Comparison of ENCODE assay signal across 8 mouse cellular contexts in the genomic region with DNA sequence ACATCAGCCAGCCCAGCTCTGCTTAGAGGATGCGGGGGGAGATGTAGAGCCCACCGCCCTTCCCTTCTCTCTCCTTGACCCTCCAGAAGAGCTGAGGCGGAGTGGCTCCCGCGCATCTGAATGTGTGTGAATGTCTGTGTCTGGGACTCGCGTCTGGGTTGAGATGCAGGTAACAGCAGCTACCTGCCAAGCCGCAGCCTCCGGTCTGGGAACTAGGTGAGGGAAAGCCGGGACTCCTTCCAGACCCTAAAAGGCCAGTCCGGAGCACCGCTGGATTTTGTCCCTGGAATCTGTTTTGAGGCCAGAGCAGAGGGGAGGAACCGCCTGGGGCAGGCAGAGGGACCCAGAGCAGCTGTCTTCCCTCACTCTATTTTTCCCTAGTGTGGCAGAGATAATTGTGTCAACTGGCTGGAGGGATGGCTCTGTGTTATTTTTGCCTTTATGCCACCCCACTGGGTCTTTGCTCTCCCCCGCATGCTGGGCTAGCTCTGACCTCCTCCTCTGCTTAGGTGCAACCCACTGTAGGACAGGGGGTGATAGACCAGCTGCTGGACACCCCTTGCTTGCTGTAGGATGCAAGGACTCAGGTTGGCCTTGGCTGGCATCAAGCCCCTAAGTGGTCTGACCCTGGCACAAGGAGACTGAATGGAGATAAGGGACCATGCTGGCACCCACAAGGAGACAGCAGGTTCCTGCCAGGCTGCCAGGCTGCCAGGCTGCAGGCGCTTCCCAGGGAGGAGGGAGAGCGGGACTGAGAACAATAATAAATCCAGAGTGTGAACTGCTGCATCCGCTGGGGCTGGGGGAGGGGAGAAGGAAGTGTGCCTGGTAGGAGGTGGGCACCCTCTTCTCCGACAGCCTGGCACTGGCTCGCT. TPM values are rescaled to one million over a fixed set of nuclear protein-coding genes. Genes with fewer than 3 reads are reported as not detected.
A peak's percentile ranks its signal among the peaks of the same experiment; 100 is the strongest.
DNase-seq lines count a peak whose midpoint lies in the region; ATAC-seq and TF ChIP-seq lines count a peak whose summit lies in the region.

No protein-coding gene starts in this region.

- H3K27me3 ChIP-seq in kidney, embryonic 15.5 days = no peaks in the 10 kb centered on the region
- no peaks in the 10 kb centered on the region for H3K27me3 ChIP-seq in hindbrain, postnatal 0 days (ENCODE audit: insufficient read depth, low read length)
- H3K27me3 ChIP-seq in limb, embryonic 14.5 days (ENCODE audit: control insufficient read depth, insufficient read depth, low read length) = no peaks in the 10 kb centered on the region

- no peak for TF ChIP-seq POLR2A in limb, embryonic 14.5 days (IDR thresholded peaks at IDR 0.05; ENCODE audit: borderline replicate concordance, extremely low read depth, insufficient read depth, insufficient read length)

- H3K9ac ChIP-seq in kidney, embryonic 15.5 days = peak overlapping the region; percentile 49
- peak overlapping the region; percentile 82 for H3K9ac ChIP-seq in hindbrain, postnatal 0 days (replicated peaks; ENCODE audit: low read length)
- peak overlapping the region; percentile 61 for H3K9ac ChIP-seq in limb, embryonic 14.5 days (ENCODE audit: low read depth, low read length, severe bottlenecking)

- H3K36me3 ChIP-seq in kidney, embryonic 15.5 days = no peaks in the 10 kb centered on the region
- no peaks in the 10 kb centered on the region for H3K36me3 ChIP-seq in hindbrain, postnatal 0 days (ENCODE audit: insufficient read depth, low read length)
- H3K36me3 ChIP-seq in limb, embryonic 14.5 days (ENCODE audit: control insufficient read depth, insufficient read depth, low read length) = no peaks in the 10 kb centered on the region

- ATAC-seq in kidney, embryonic 15.5 days (replicated peaks; ENCODE audit: low FRiP score) = 0 out of 2 replicates have a peak, but pooled peaks have one; percentile 17
- peak; percentile 33 for ATAC-seq in hindbrain, postnatal 0 days
- ATAC-seq in limb, embryonic 14.5 days (ENCODE audit: low FRiP score, low read depth) = 0 out of 2 replicates have a peak, but pooled peaks have one; percentile 3
- ATAC-seq in erythroblast, adult 5-6 weeks (replicated peaks; ENCODE audit: low FRiP score, poor library complexity, severe bottlenecking) = no peak

- H3K4me3 ChIP-seq in kidney, embryonic 15.5 days (replicated peaks) = peak overlapping the region; percentile 49
- H3K4me3 ChIP-seq in hindbrain, postnatal 0 days (ENCODE audit: low read length) = peak overlapping the region; percentile 58
- peak overlapping the region; percentile 48 for H3K4me3 ChIP-seq in limb, embryonic 14.5 days (replicated peaks; ENCODE audit: low read length)

- peak overlapping the region; percentile 82 for H3K27ac ChIP-seq in kidney, embryonic 15.5 days
- peak overlapping the region; percentile 93 for H3K27ac ChIP-seq in hindbrain, postnatal 0 days
- H3K27ac ChIP-seq in limb, embryonic 14.5 days (replicated peaks; ENCODE audit: low read depth, low read length) = 0 out of 2 replicates have a peak overlapping the region, but pooled peaks have one; percentile 33

- WGBS in kidney, embryonic 15.5 days = 3% methylated on average over 19 of the region's 19 CpGs
- WGBS in hindbrain, postnatal 0 days = 2% methylated on average over 17 of the region's 19 CpGs
- WGBS in limb, embryonic 14.5 days = 7% methylated on average over 17 of the region's 19 CpGs

- no peak for DNase-seq in kidney, adult 8-10 months
- DNase-seq in cerebellum, adult 8-10 months = peak; percentile 57
- DNase-seq in frontal cortex, postnatal 14 days (ENCODE audit: low spot score in 2 of 2) = peak; percentile 67 to 68
- DNase-seq in hindbrain, postnatal 0 days (ENCODE audit: low spot score) = peak; percentile 72
- DNase-seq in limb, embryonic 14.5 days (ENCODE audit: low spot score) = no peak
- peak; percentile 85 for DNase-seq in right cerebral cortex, adult 18-20 months

- H3K4me1 ChIP-seq in kidney, embryonic 15.5 days = peaks cover 46% of the 10 kb centered on the region
- peaks cover 18% of the 10 kb centered on the region for H3K4me1 ChIP-seq in hindbrain, postnatal 0 days (ENCODE audit: insufficient read depth, low read length)
- peaks cover 15% of the 10 kb centered on the region for H3K4me1 ChIP-seq in limb, embryonic 14.5 days (ENCODE audit: control insufficient read depth, insufficient read depth, low read length)

- TF ChIP-seq CTCF in hindbrain, postnatal 0 days (IDR thresholded peaks at IDR 0.05; ENCODE audit: low read depth) = no peak

- H3K9me3 ChIP-seq in kidney, embryonic 15.5 days (replicated peaks) = no peaks in the 10 kb centered on the region
- no peaks in the 10 kb centered on the region for H3K9me3 ChIP-seq in hindbrain, postnatal 0 days (ENCODE audit: low read length)
- no peaks in the 10 kb centered on the region for H3K9me3 ChIP-seq in limb, embryonic 14.5 days (ENCODE audit: control insufficient read depth, low read length)

- peak overlapping the region; percentile 73 for H3K4me2 ChIP-seq in kidney, embryonic 15.5 days
- H3K4me2 ChIP-seq in hindbrain, postnatal 0 days (ENCODE audit: low read depth, low read length) = peak overlapping the region; percentile 60
- peak overlapping the region; percentile 72 for H3K4me2 ChIP-seq in limb, embryonic 14.5 days (replicated peaks; ENCODE audit: low read depth, low read length, severe bottlenecking)

RNA-seq across cellular contexts. Expression of a gene that starts 0.8 kb away (rescaled TPM):
- 24.7 and 30.7 TPM in 2 replicates for polyA plus RNA-seq in kidney, embryonic 15.5 days (2015; fragmentation: Nextera tagmentation; extraction: Ambion mirVana)
- total RNA-seq in hindbrain, postnatal 0 days (2014; rRNA removed) = 178 and 188 TPM in 2 replicates
- polyA plus RNA-seq in hindbrain, postnatal 0 days (2015; fragmentation: Nextera tagmentation; extraction: Ambion mirVana) = 239 and 269 TPM in 2 replicates
- 16.2 and 23.6 TPM in 2 replicates for polyA plus RNA-seq in limb, embryonic 14.5 days (2012; rRNA removed)
- 13.5 and 14.3 TPM in 2 replicates for polyA plus RNA-seq in limb, embryonic 14.5 days (2014; fragmentation: Nextera tagmentation; extraction: Ambion mirVana)
- total RNA-seq in erythroblast, adult 5-6 weeks (2015; ENCODE audit: low replicate concordance) = not detected in 2 replicates
- not detected in 2 replicates for total RNA-seq in erythroblast, adult 5-6 weeks (2017; ENCODE audit: low replicate concordance)

RNA-seq across cellular contexts. Expression of a gene that starts 11.3 kb away (rescaled TPM):
- 80.1 and 80.8 TPM in 2 replicates for polyA plus RNA-seq in kidney, embryonic 15.5 days (2015; fragmentation: Nextera tagmentation; extraction: Ambion mirVana)
- total RNA-seq in hindbrain, postnatal 0 days (2014; rRNA removed) = 47.2 and 48.7 TPM in 2 replicates
- 98.7 and 101 TPM in 2 replicates for polyA plus RNA-seq in hindbrain, postnatal 0 days (2015; fragmentation: Nextera tagmentation; extraction: Ambion mirVana)
- 20.5 and 25.0 TPM in 2 replicates for polyA plus RNA-seq in limb, embryonic 14.5 days (2012; rRNA removed)
- polyA plus RNA-seq in limb, embryonic 14.5 days (2014; fragmentation: Nextera tagmentation; extraction: Ambion mirVana) = 69.1 and 71.6 TPM in 2 replicates
- 2.9 and 3.8 TPM in 2 replicates for total RNA-seq in erythroblast, adult 5-6 weeks (2015; ENCODE audit: low replicate concordance)
- 6.3 and 17.7 TPM in 2 replicates for total RNA-seq in erythroblast, adult 5-6 weeks (2017; ENCODE audit: low replicate concordance)

RNA-seq across cellular contexts. Expression of a gene that starts 23.4 kb away (rescaled TPM):
- polyA plus RNA-seq in kidney, embryonic 15.5 days (2015; fragmentation: Nextera tagmentation; extraction: Ambion mirVana) = 28.8 and 35.3 TPM in 2 replicates
- total RNA-seq in hindbrain, postnatal 0 days (2014; rRNA removed) = 123 and 164 TPM in 2 replicates
- 140 and 142 TPM in 2 replicates for polyA plus RNA-seq in hindbrain, postnatal 0 days (2015; fragmentation: Nextera tagmentation; extraction: Ambion mirVana)
- polyA plus RNA-seq in limb, embryonic 14.5 days (2012; rRNA removed) = 40.7 and 41.5 TPM in 2 replicates
- 33.3 and 34.8 TPM in 2 replicates for polyA plus RNA-seq in limb, embryonic 14.5 days (2014; fragmentation: Nextera tagmentation; extraction: Ambion mirVana)
- total RNA-seq in erythroblast, adult 5-6 weeks (2015; ENCODE audit: low replicate concordance) = 2.3 and 20.3 TPM in 2 replicates
- 3.9 and 9.5 TPM in 2 replicates for total RNA-seq in erythroblast, adult 5-6 weeks (2017; ENCODE audit: low replicate concordance)

RNA-seq across cellular contexts. Expression of a gene that starts 43.0 kb away (rescaled TPM):
- polyA plus RNA-seq in kidney, embryonic 15.5 days (2015; fragmentation: Nextera tagmentation; extraction: Ambion mirVana) = not detected in 2 replicates
- total RNA-seq in hindbrain, postnatal 0 days (2014; rRNA removed) = not detected in 2 replicates
- polyA plus RNA-seq in hindbrain, postnatal 0 days (2015; fragmentation: Nextera tagmentation; extraction: Ambion mirVana) = not detected in 2 replicates
- not detected in 2 replicates for polyA plus RNA-seq in limb, embryonic 14.5 days (2012; rRNA removed)
- not detected in 2 replicates for polyA plus RNA-seq in limb, embryonic 14.5 days (2014; fragmentation: Nextera tagmentation; extraction: Ambion mirVana)
- not detected in 2 replicates for total RNA-seq in erythroblast, adult 5-6 weeks (2015; ENCODE audit: low replicate concordance)
- total RNA-seq in erythroblast, adult 5-6 weeks (2017; ENCODE audit: low replicate concordance) = not detected in 2 replicates

RNA-seq across cellular contexts. Expression of a gene that starts 50.3 kb away (rescaled TPM):
- polyA plus RNA-seq in kidney, embryonic 15.5 days (2015; fragmentation: Nextera tagmentation; extraction: Ambion mirVana) = 83.3 and 87.0 TPM in 2 replicates
- total RNA-seq in hindbrain, postnatal 0 days (2014; rRNA removed) = 18.5 and 20.1 TPM in 2 replicates
- 30.9 and 35.3 TPM in 2 replicates for polyA plus RNA-seq in hindbrain, postnatal 0 days (2015; fragmentation: Nextera tagmentation; extraction: Ambion mirVana)
- 29.3 and 37.2 TPM in 2 replicates for polyA plus RNA-seq in limb, embryonic 14.5 days (2012; rRNA removed)
- 71.8 and 74.0 TPM in 2 replicates for polyA plus RNA-seq in limb, embryonic 14.5 days (2014; fragmentation: Nextera tagmentation; extraction: Ambion mirVana)
- 17.6 and 41.7 TPM in 2 replicates for total RNA-seq in erythroblast, adult 5-6 weeks (2015; ENCODE audit: low replicate concordance)
- 23.6 and 52.2 TPM in 2 replicates for total RNA-seq in erythroblast, adult 5-6 weeks (2017; ENCODE audit: low replicate concordance)

Comparison
In these comparisons a context has a peak if more than half of its experiments do, and no peak if none do; other contexts are left out.
1. H3K27ac ChIP-seq: peak in every context shown above with its lines; median percentile 93 in hindbrain, postnatal 0 days; 82 in kidney, embryonic 15.5 days; 33 in limb, embryonic 14.5 days.
2. DNase-seq: peak in cerebellum, adult 8-10 months (single experiment), frontal cortex, postnatal 14 days (2 of 2), hindbrain, postnatal 0 days (single experiment) and right cerebral cortex, adult 18-20 months (single experiment); none in kidney, adult 8-10 months (0 of 2) and limb, embryonic 14.5 days (single experiment).
3. Peak in every context shown above with its lines, with median percentiles within 50 percentile points of each other: H3K4me2 ChIP-seq, H3K4me3 ChIP-seq and H3K9ac ChIP-seq.